Mouse (Mus musculus) frontal cortex, postnatal 14 days (tissue): ENCODE data around the gene Zfp366.
"Not testable (repeated sequence)": the region's sequence is repeated elsewhere in the genome, so short reads cannot be mapped to it uniquely, and the experiment has no call there.

Source experiments
- DNase-seq, 2 experiments: peaks; one replicate each; pipeline ENCODE4 v3.0.0; 2022; ENCODE audit warnings: low spot score in 2 of 2

The Zfp366 gene

DNA sequence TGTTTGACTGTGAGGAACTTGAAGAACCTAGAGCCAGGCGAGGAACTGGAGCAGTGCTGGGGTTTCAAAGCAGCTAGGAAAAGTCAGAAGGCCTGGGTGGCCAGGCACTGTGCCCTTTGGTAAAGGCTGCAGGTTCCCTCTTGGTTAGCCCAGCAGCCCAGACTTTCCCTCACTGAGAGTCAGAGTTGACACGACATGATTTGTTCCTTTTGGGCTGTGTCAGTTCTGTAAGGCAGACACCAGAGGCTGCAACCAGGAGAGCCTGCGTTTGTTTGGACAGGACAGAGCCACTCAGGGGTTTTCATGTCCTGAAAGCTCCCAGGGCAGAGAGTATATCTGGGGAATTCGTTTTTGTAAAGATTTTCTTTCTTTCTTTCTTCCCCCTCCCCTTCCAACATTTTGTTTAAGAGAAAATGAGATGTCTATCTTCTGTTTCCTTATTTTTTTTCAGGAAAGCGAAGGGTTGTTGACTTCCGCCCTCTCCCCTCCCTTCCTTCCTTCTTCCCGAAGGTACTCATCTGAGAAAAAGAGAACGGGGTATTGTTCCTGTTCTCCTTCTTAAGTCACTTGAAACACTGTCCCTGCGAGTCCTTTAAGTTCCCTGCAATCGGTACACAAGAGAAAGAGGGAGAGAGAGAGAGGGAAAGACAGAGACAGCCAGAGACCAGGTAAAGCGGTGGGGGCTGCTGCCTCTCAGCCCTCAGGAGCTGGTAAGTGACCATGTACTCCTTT, at the start of gene Zfp366:
Zfp366 (plus strand) TSS at position 669 of the 732 bp plus-strand sequence.
- no peak for DNase-seq

- DNase-seq, result peak in 1 of 2 experiments; percentile 3
Measured at GRCm38 (mm10) chr13:99138351-99139255, 46.0 kb upstream of the Zfp366 start.

- peak; percentile 42 to 51 for DNase-seq
Measured at GRCm38 (mm10) chr13:99146355-99146871, 38.2 kb upstream of the Zfp366 start.

DNA sequence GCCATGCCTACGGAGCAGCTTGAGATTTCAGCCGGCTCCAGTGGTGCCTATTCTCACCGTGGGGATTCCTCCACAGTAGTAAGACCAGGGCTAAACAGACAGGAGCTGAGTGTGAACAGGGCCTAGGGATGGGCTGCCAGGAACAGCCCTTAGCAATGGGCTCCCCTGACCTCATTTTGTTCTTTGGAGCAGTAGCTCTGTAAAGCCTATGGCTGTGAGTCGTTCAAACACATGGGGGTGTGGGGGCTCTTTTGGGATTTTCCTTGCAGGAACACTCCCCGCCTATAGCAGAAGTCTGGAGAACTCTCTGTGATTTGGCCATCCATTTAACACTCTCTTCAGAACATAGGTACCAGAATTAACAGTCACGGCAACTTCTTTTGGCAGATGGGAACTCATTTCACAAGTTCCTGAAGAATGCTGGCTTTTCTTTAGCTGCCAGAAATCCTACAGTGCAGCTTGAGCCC, 36.9 kb upstream of the Zfp366 start:
- peak; percentile 49 to 65 for DNase-seq

GRCm38 (mm10) chr13:99149551-99150305, 34.9 kb upstream of the Zfp366 start:
- DNase-seq, result no peak

GRCm38 (mm10) chr13:99150626-99151025, 34.0 kb upstream of the Zfp366 start:
- no peak for DNase-seq

GRCm38 (mm10) chr13:99151121-99151520, 33.5 kb upstream of the Zfp366 start:
- no peak for DNase-seq

- DNase-seq, result no peak
Measured at GRCm38 (mm10) chr13:99152305-99152930, 32.2 kb upstream of the Zfp366 start.

DNA sequence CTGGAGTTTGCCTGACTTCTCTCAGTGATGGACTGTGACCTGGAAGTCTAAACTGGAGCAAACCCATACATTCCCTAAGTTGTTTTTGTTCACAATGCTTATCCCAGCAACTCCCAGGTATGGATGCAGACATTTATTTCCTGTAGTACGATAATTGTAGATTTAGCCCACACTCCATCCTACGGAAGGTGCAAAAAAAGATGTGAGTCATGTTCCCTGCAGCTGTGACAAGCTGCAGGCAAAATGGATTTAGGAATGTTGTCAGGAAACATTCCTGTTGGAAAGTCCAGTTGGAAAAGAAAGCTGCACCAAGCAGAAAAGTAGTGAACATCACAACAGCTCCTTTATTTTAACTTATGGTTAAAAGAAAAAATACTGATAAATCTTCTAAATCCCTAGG, 26.9 kb upstream of the Zfp366 start:
- no peak for DNase-seq

DNA sequence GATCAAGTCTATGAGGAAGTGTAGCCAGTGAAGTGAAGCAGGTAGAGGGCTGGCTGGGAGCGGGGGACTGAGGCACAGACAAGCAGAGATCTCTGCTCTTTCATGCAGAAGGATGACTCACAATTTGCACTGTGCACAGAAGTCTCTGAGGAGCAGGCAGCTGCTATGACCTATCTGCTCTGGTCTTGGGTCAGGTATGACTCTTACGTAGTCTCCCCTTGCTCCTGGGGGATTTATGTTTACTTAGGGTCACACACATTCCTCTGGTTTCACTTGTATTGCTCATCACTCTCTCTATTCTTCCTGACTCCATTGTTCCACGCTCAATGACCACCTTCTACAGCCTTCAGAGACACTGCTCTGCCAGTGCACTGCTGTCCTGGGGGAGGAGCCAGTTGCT, 25.9 kb upstream of the Zfp366 start:
- DNase-seq, result no peak

DNA sequence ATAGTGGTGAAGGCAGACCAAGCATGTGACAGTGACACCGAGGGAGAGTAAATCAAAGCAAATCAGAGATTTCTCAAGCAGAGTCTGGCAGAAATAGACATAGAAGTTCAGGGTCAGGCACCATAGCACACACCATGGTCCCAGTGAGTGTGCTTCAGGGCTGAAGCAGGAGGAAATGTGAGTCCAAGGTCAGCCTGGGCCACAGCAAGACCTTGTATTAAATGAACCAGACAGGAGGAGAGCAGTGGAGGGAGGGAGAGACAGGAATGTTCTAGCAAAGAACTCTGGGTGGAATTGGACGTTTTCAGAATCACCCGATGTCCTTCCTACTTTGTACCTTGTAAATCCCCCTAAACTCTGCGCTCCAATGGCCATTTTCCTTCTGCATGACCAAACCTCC, 21.6 kb upstream of the Zfp366 start:
- DNase-seq, result no peak

- DNase-seq, result no peak
Measured at GRCm38 (mm10) chr13:99163521-99164359, 20.9 kb upstream of the Zfp366 start.

DNA sequence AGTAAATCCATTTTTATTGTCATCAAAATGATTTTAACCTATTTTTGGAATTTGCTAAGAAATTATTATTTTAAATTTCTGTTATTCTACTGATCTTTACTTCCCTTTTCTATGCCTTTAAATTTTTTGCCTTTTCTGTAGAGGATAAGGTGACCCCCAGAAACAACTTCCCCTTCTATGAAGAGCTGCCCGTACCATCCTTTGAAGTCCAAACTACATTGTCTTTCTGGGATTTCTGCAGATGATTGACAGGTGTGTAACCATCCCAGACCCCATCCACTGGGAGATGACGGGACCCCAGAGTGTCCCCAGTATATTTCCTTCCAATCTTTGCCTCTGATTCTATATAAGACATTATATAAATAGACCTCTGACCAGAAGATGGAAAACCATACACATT, 20.3 kb upstream of the Zfp366 start:
- DNase-seq, result no peak

GRCm38 (mm10) chr13:99169401-99169800, 15.2 kb upstream of the Zfp366 start:
- DNase-seq, result no peak

DNA sequence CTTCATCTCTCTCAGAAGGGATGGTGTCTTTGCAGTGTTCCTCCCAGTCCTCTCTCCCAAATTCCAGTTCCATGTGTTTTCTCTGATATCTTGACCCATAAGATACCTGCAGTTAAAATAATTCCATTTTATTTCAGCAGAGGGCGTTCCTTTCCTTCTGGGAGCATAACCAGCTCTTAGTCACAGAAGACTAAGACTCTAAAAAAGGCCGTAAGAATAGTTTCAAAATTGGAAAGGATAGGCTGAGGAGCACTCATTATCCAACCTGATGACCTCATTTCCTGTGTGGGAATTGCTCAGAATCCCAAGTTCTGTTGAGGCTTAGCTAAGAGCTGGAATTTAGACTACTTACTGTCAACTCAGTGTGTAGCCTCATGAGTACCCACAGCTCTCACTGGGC, 14.3 kb upstream of the Zfp366 start:
- DNase-seq, result no peak

- DNase-seq, result no peak
Measured at GRCm38 (mm10) chr13:99173849-99174248, 10.8 kb upstream of the Zfp366 start.

DNA sequence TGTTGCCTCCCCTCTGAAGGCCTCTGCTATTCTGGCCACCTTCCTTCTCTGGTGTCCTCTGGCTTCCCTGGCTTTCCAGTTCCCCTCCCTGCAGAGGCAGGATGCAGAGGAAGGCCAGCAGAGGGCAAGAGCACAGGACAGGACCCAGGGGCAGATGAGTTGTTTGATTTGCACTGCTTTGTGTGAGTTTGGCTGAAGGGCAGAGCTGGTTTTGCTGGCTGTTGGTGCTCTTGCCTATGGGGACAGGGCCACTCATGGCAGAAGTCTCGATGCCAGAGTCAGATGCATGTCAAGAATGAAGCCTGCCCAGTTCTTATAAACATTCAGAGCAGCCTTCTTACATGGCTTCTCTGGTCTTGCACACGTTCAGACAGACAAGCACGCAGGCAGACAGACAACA, 1.8 kb upstream of the Zfp366 start:
- not testable (repeated sequence) for DNase-seq

DNA sequence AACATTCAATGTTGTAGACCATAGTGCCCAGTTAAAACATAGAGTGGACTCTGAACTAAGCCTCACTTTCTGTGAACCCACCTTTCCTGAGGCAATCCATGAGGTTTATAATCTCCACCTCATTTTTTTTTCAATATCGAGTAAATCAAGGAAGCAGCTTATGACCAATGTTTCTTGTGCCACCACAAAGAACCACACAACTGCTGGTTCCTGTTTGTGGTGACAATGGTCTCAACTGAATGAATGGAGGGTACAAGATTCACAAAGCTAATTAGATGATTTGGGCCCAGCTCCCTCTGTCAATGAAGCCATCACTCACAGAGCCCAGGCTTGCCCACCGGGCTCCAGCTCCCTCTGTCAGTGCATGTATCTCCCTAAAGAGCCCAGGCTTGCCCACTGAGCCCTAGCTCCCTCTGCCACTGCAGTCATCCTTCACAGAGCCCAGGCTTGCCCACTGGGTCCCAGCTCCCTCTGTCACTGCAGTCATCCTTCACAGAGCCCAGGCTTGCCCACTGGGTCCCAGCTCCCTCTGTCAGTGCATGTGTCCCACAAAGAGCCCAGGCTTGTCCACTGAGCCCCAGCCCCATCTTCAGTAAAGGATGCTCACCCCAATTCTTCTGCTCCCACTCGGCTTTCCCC, 1.2 kb upstream of the Zfp366 start:
- DNase-seq, result no peak

DNA sequence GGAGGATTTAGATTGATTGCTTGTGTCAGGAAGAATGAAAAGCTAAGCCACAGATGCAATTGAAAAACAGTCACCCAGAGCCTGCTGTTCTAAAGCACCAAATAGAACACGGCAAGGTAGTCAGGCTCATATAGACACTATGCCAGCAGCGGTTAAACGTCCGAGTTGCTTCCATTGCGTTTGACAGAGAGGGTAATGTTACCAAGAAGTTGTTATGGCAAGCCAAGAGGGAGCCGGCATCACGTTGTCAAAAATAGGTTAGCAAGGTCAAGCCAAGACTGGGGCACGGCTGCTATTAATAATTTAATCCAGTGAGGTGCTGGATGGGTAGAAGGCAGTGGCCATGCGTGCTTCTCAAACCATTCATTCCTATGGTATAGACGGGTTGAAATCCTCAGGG, 950 bp downstream of the Zfp366 start:
- DNase-seq, result no peak
